Mouse (Mus musculus) C2C12 (cell line): ENCODE data around the gene Acan.

Experiments used
- CEBPB ChIP-seq: IDR thresholded peaks from one replicate; pipeline ENCODE4 v1.6.1; 2011; ENCODE audit warnings: low read depth, mild to moderate bottlenecking, control low read depth, moderate library complexity
- CTCF ChIP-seq: IDR thresholded peaks from one replicate; pipeline ENCODE4 v1.5.1; 2011; ENCODE audit not compliant: control insufficient read depth, insufficient read depth, insufficient read length
- MAX ChIP-seq: IDR thresholded peaks from one replicate; pipeline ENCODE4 v1.6.1; 2011; ENCODE audit warnings: mild to moderate bottlenecking, control low read depth
- MYOD1 ChIP-seq: IDR thresholded peaks from one replicate; pipeline ENCODE4 v1.6.1; 2011; ENCODE audit warnings: low read depth; ENCODE audit not compliant: control insufficient read depth, insufficient read length
- MYOG ChIP-seq: IDR thresholded peaks from one replicate; pipeline ENCODE4 v1.6.1; 2011; ENCODE audit not compliant: control insufficient read depth, insufficient read length; ENCODE audit errors: extremely low read depth
- USF1 ChIP-seq: IDR thresholded peaks from one replicate; pipeline ENCODE4 v1.6.1; 2011; ENCODE audit warnings: low read depth, mild to moderate bottlenecking, control low read depth, moderate library complexity

DNA sequence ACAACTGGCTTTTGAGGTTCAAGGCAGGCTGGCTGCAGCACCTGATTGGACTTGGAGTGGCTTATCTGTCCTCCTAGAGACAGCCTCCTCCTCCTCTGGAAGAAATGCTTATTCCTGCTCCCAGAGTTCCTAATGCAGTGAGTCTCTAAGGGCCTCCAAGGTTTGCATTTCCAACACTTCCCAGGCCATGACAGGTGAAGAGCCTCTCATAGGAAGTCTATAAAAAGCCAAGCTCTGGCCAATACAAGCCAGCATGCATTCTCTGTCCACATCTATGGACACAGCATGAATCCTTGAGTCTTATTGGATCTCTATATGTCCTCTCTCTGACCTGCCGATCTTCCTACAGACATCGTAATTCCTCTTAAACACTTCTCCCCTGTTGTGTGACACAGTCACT lies 18.8 kb upstream of the Acan start:
- no peak for TF ChIP-seq CTCF
- no peak for TF ChIP-seq MAX
- TF ChIP-seq USF1: no peak
- no peak for TF ChIP-seq MYOD1
- TF ChIP-seq CEBPB: no peak
- TF ChIP-seq MYOG: no peak
